Comparison of ENCODE assay signal across 7 mouse cellular contexts in genomic region chr3:95624628-95625503, GRCm38 (mm10). TPM values are rescaled to one million over a fixed set of nuclear protein-coding genes. Genes with fewer than 3 reads are reported as not detected.
A peak's percentile ranks its signal among the peaks of the same experiment; 100 is the strongest.
DNase-seq lines count a peak whose midpoint lies in the region; ATAC-seq lines count a peak whose summit lies in the region.

TSS of gene Ensa (plus strand) at chr3:95624993.

- intact Hi-C loops in gastrocnemius, postnatal 36 days (cut with DNase I): no loop called here
- intact Hi-C loops in left cerebral cortex, postnatal 25 days (cut with DNase I): loop anchor here (5.0 kb wide), 1 partner anchor 128 kb away; the partner anchor contains the start of gene Ctsk

- 0 out of 2 replicates have a peak, but pooled peaks cover 7% of the 10 kb centered on the region for H3K4me1 ChIP-seq in intestine, embryonic 15.5 days (replicated peaks)
- peaks cover 30% of the 10 kb centered on the region for H3K4me1 ChIP-seq in midbrain, embryonic 10.5 days

- H3K9ac ChIP-seq in intestine, embryonic 15.5 days: peak within 1 kb of the TSS; percentile 63

- H3K27me3 ChIP-seq in intestine, embryonic 15.5 days (replicated peaks): no peaks in the 10 kb centered on the region
- no peaks in the 10 kb centered on the region for H3K27me3 ChIP-seq in midbrain, embryonic 10.5 days (ENCODE audit: low read depth, poor library complexity, severe bottlenecking)

- H3K27ac ChIP-seq in intestine, embryonic 15.5 days: peak within 1 kb of the TSS; percentile 86
- H3K27ac ChIP-seq in midbrain, embryonic 10.5 days (replicated peaks): peak within 1 kb of the TSS; percentile 94

- peak; percentile 99 for DNase-seq in adrenal gland, adult 2 months
- peak; percentile 97 for DNase-seq in embryo, embryonic 11.5 days (ENCODE audit: low read depth, low spot score)
- DNase-seq in gastrocnemius, postnatal 36 days: peak; percentile 96 to 97
- peak; percentile 99 to 100 for DNase-seq in left cerebral cortex, postnatal 25 days (ENCODE audit: low spot score in 2 of 2)
- DNase-seq in midbrain, embryonic 10.5 days (ENCODE audit: low spot score): peak; percentile 99
- peak; percentile 91 for DNase-seq in right cerebral cortex, postnatal 4 days

- H3K36me3 ChIP-seq in intestine, embryonic 15.5 days: peaks cover 20% of the 10 kb centered on the region
- H3K36me3 ChIP-seq in midbrain, embryonic 10.5 days: peaks cover 43% of the 10 kb centered on the region

- peak within 1 kb of the TSS; percentile 64 for H3K4me2 ChIP-seq in intestine, embryonic 15.5 days (replicated peaks)

- H3K4me3 ChIP-seq in intestine, embryonic 15.5 days (replicated peaks): peak within 1 kb of the TSS; percentile 65
- peak within 1 kb of the TSS; percentile 71 for H3K4me3 ChIP-seq in midbrain, embryonic 10.5 days

- no peaks in the 10 kb centered on the region for H3K9me3 ChIP-seq in intestine, embryonic 15.5 days
- no peaks in the 10 kb centered on the region for H3K9me3 ChIP-seq in midbrain, embryonic 10.5 days (replicated peaks)

- ATAC-seq in intestine, embryonic 15.5 days: peak; percentile 99

- under 1% methylated on average over 44 of the region's 44 CpGs for WGBS in intestine, embryonic 15.5 days
- WGBS in midbrain, embryonic 10.5 days: under 1% methylated on average over 44 of the region's 44 CpGs

RNA-seq across cellular contexts. Expression of gene Ensa, which starts in this region (rescaled TPM):
- total RNA-seq in adrenal gland, adult 2 months (2021): 100 to 1,000 TPM in 1 of 2 experiments, 10 to 100 TPM in 1; 82.5 to 104 TPM
- polyA plus RNA-seq in adrenal gland, adult 2 months (2012; rRNA removed): 7.2 and 9.0 TPM in 2 replicates
- 10 to 100 TPM; 85.6 to 96.1 TPM for total RNA-seq in gastrocnemius, postnatal 36 days (2021)
- 65.1 and 69.0 TPM in 2 replicates for polyA plus RNA-seq in intestine, embryonic 15.5 days (2015; fragmentation: Nextera tagmentation; extraction: Ambion mirVana)
- total RNA-seq in left cerebral cortex, postnatal 25 days (2021): 100 to 1,000 TPM; 366 to 382 TPM
- polyA plus RNA-seq in midbrain, embryonic 10.5 days (2016; fragmentation: Nextera tagmentation; extraction: Ambion mirVana): 90.1 and 101 TPM in 2 replicates

Comparison
In these comparisons a context has a peak if more than half of its experiments do, and no peak if none do; other contexts are left out.
1. Peak in every context shown above with its lines: DNase-seq, ATAC-seq, H3K4me3 ChIP-seq and H3K27ac ChIP-seq.